31 mouse cellular contexts compared by ENCODE assay signal in genomic region chrX:106142936-106143335, GRCm38 (mm10). TPM values are rescaled to one million over a fixed set of nuclear protein-coding genes. Genes with fewer than 3 reads are reported as not detected.
DNase-seq lines count a peak whose midpoint lies in the region; ATAC-seq and TF ChIP-seq lines count a peak whose summit lies in the region.
"Had no signal": no experiment of that assay in that cellular context is flagged by ENCODE, and none has a peak within 500 bp of the region (broad histone marks: within the 10 kb centered on the region; RNA-seq: fewer than 3 reads in every experiment).

TSS of gene Tlr13 (plus strand) at chrX:106143204.

- 60% methylated on average over 6 of the region's 6 CpGs for WGBS in liver, postnatal 0 days (ENCODE audit: insufficient replicate concordance)
- 48% methylated on average over 6 of the region's 6 CpGs for WGBS in liver, embryonic 12.5 days (ENCODE audit: insufficient replicate concordance)

- no peaks in the 10 kb centered on the region for H3K27me3 ChIP-seq in liver, postnatal 0 days (ENCODE audit: insufficient read depth, low read length)
- no peaks in the 10 kb centered on the region for H3K27me3 ChIP-seq in liver, embryonic 12.5 days (replicated peaks)
- peaks cover 2% of the 10 kb centered on the region for H3K27me3 ChIP-seq in megakaryocyte, embryonic 14.5 days (replicated peaks)
- H3K27me3 ChIP-seq: forebrain, embryonic 12.5 days; heart, embryonic 15.5 days; hindbrain, embryonic 13.5 days; neural tube, embryonic 12.5 days; stomach, embryonic 15.5 days had no signal

- no peak for TF ChIP-seq CTCF in liver, postnatal 0 days (IDR thresholded peaks at IDR 0.05; ENCODE audit: low read depth)
- no peak for TF ChIP-seq CTCF in layer of hippocampus, adult 2 months (conservative IDR thresholded peaks at IDR 0.05)

- H3K9me3 ChIP-seq in liver, postnatal 0 days (ENCODE audit: low read length) = no peaks in the 10 kb centered on the region
- H3K9me3 ChIP-seq in liver, embryonic 12.5 days (replicated peaks) = no peaks in the 10 kb centered on the region
- H3K9me3 ChIP-seq in megakaryocyte, embryonic 14.5 days = no peaks in the 10 kb centered on the region
- H3K9me3 ChIP-seq: forebrain, embryonic 12.5 days; heart, embryonic 10.5 days; heart, embryonic 15.5 days; hindbrain, embryonic 13.5 days; neural tube, embryonic 12.5 days; stomach, embryonic 15.5 days had no signal

- peak within 1 kb of the TSS; percentile 10; the same call in 1 of the 2 replicates for H3K4me3 ChIP-seq in liver, postnatal 0 days (ENCODE audit: low read depth, low read length)
- H3K4me3 ChIP-seq in liver, embryonic 12.5 days = no peak within 1 kb of the TSS
- H3K4me3 ChIP-seq in megakaryocyte, embryonic 14.5 days (replicated peaks) = peak within 1 kb of the TSS; percentile 40
- H3K4me3 ChIP-seq in layer of hippocampus, adult 2 months = no peak within 1 kb of the TSS
- H3K4me3 ChIP-seq: erythroblast, embryonic 14.5 days; forebrain, embryonic 12.5 days; heart, embryonic 10.5 days; heart, embryonic 15.5 days; hindbrain, embryonic 13.5 days; myocyte; neural tube, embryonic 12.5 days; stomach, embryonic 15.5 days had no signal

- H3K4me1 ChIP-seq in liver, postnatal 0 days (ENCODE audit: insufficient read depth) = no peaks in the 10 kb centered on the region
- H3K4me1 ChIP-seq in liver, embryonic 12.5 days = no peaks in the 10 kb centered on the region
- peaks cover 31% of the 10 kb centered on the region for H3K4me1 ChIP-seq in megakaryocyte, embryonic 14.5 days
- H3K4me1 ChIP-seq: forebrain, embryonic 12.5 days; heart, embryonic 10.5 days; heart, embryonic 15.5 days; hindbrain, embryonic 13.5 days; neural tube, embryonic 12.5 days; stomach, embryonic 15.5 days had no signal

- no peak within 1 kb of the TSS for H3K27ac ChIP-seq in liver, postnatal 0 days (ENCODE audit: low read depth)
- H3K27ac ChIP-seq in liver, embryonic 12.5 days = no peak within 1 kb of the TSS
- H3K27ac ChIP-seq in layer of hippocampus, adult 2 months = no peak within 1 kb of the TSS
- H3K27ac ChIP-seq: forebrain, embryonic 12.5 days; heart, embryonic 10.5 days; heart, embryonic 15.5 days; hindbrain, embryonic 13.5 days; neural tube, embryonic 12.5 days; stomach, embryonic 15.5 days had no signal

- DNase-seq in liver, postnatal 0 days = no peak
- no peak for DNase-seq in adrenal gland, adult 18-20 months (ENCODE audit: low spot score in 2 of 2)
- no peak for DNase-seq in layer of hippocampus, adult 2 months (ENCODE audit: low spot score in 2 of 2)
- DNase-seq in cerebellum, postnatal 25 days = no peak
- DNase-seq: adrenal gland, adult 2 months; adrenal gland, postnatal 36 days; cerebellum, adult 11 months; cerebellum, adult 9-10 months; forebrain, postnatal 0 days; kidney, adult 8-10 months; kidney, postnatal 10 days; lung, adult 18-20 months; lung, postnatal 4 days; thymus, postnatal 14 days had no signal

- no peak for TF ChIP-seq EP300 in liver, postnatal 0 days (IDR thresholded peaks at IDR 0.05; ENCODE audit: low read depth)

- no peaks in the 10 kb centered on the region for H3K36me3 ChIP-seq in liver, postnatal 0 days (replicated peaks; ENCODE audit: insufficient read depth, low read length)
- no peaks in the 10 kb centered on the region for H3K36me3 ChIP-seq in liver, embryonic 12.5 days
- no peaks in the 10 kb centered on the region for H3K36me3 ChIP-seq in megakaryocyte, embryonic 14.5 days (replicated peaks; ENCODE audit: low read length)
- H3K36me3 ChIP-seq: forebrain, embryonic 12.5 days; heart, embryonic 10.5 days; heart, embryonic 15.5 days; hindbrain, embryonic 13.5 days; neural tube, embryonic 12.5 days; stomach, embryonic 15.5 days had no signal

- no peak within 1 kb of the TSS for H3K4me2 ChIP-seq in liver, postnatal 0 days (ENCODE audit: low read depth, low read length)
- no peak within 1 kb of the TSS for H3K4me2 ChIP-seq in liver, embryonic 12.5 days
- H3K4me2 ChIP-seq: forebrain, embryonic 12.5 days; heart, embryonic 15.5 days; hindbrain, embryonic 13.5 days; liver, embryonic 11.5 days; midbrain, embryonic 11.5 days; neural tube, embryonic 12.5 days; stomach, embryonic 15.5 days had no signal

- no peak for ATAC-seq in liver, postnatal 0 days
- no peak for ATAC-seq in liver, embryonic 12.5 days
- ATAC-seq in common myeloid progenitor, adult 5-6 weeks (replicated peaks; ENCODE audit: low read depth, poor library complexity, severe bottlenecking) = peak; percentile 42; the same call in 1 of the 2 replicates
- ATAC-seq: CD4-positive, CD25-positive, alpha-beta regulatory T cell, adult 4 months; forebrain, postnatal 0 days; intestine, embryonic 16.5 days; lung, postnatal 0 days; midbrain, embryonic 16.5 days had no signal

- no peak within 1 kb of the TSS for H3K9ac ChIP-seq in liver, postnatal 0 days (replicated peaks)
- H3K9ac ChIP-seq in liver, embryonic 12.5 days = no peak within 1 kb of the TSS
- H3K9ac ChIP-seq: forebrain, embryonic 12.5 days; forebrain, postnatal 0 days; heart, embryonic 15.5 days; hindbrain, embryonic 13.5 days; neural tube, embryonic 12.5 days; stomach, embryonic 15.5 days had no signal

RNA-seq across cellular contexts. Expression of gene Tlr13, which starts in this region (rescaled TPM):
- 1.2 and 1.5 TPM in 2 replicates for polyA plus RNA-seq in liver, postnatal 0 days (2015; fragmentation: Nextera tagmentation; extraction: Ambion mirVana)
- 0.38 and 0.56 TPM in 2 replicates for polyA plus RNA-seq in liver, embryonic 12.5 days (2016; fragmentation: Nextera tagmentation; extraction: Ambion mirVana)
- total RNA-seq in common myeloid progenitor, adult 5-6 weeks (2017) = 0.05 and 0.97 TPM in 2 replicates
- 0.41 TPM in 1 of 2 replicates, not detected in the other for polyA plus RNA-seq in megakaryocyte, embryonic 14.5 days (2012; ENCODE audit: insufficient read depth, low replicate concordance)
- total RNA-seq in adrenal gland, adult 18-20 months (2021) = 1 to 10 TPM; 2.1 to 4.3 TPM
- 1 to 10 TPM; 1.2 to 1.4 TPM for total RNA-seq in layer of hippocampus, adult 2 months (2021)
- polyA plus RNA-seq: CD4-positive, CD25-positive, alpha-beta regulatory T cell, adult 4 months; erythroblast, embryonic 14.5 days; myocyte had no signal

Comparison
In these comparisons a context has a peak if more than half of its experiments do, and no peak if none do; other contexts are left out.
1. H3K4me3 ChIP-seq: peak in liver, postnatal 0 days (single experiment) and megakaryocyte, embryonic 14.5 days (single experiment); none in liver, embryonic 12.5 days (single experiment) and layer of hippocampus, adult 2 months (single experiment).
2. Peak in ATAC-seq in common myeloid progenitor, adult 5-6 weeks; RNA of the gene not detected or under 1 TPM.